Comparison of ENCODE assay signal across 18 mouse cellular contexts in genomic region chr16:33682651-33683050, GRCm38 (mm10). TPM values are rescaled to one million over a fixed set of nuclear protein-coding genes. Genes with fewer than 3 reads are reported as not detected.
DNase-seq lines count a peak whose midpoint lies in the region; ATAC-seq lines count a peak whose summit lies in the region.
"Had no signal": no experiment of that assay in that cellular context is flagged by ENCODE, and none has a peak within 500 bp of the region (broad histone marks: within the 10 kb centered on the region; RNA-seq: fewer than 3 reads in every experiment).

No protein-coding gene starts in this region.

- H3K9ac ChIP-seq in forebrain, embryonic 14.5 days (ENCODE audit: low read length): no peak overlapping the region
- H3K9ac ChIP-seq in hindbrain, embryonic 12.5 days: no peak overlapping the region
- H3K9ac ChIP-seq in midbrain, embryonic 12.5 days (replicated peaks): no peak overlapping the region
- no peak overlapping the region for H3K9ac ChIP-seq in midbrain, embryonic 13.5 days (replicated peaks)
- H3K9ac ChIP-seq: embryonic facial prominence, embryonic 13.5 days; forebrain, embryonic 13.5 days; heart, embryonic 13.5 days; hindbrain, embryonic 14.5 days had no signal

- peaks cover 2% of the 10 kb centered on the region; the same call in 1 of the 2 replicates for H3K36me3 ChIP-seq in forebrain, embryonic 10.5 days (replicated peaks)
- no peaks in the 10 kb centered on the region for H3K36me3 ChIP-seq in forebrain, embryonic 14.5 days (ENCODE audit: control insufficient read depth, insufficient read depth, low read length)
- 0 out of 2 replicates have a peak, but pooled peaks cover 2% of the 10 kb centered on the region for H3K36me3 ChIP-seq in hindbrain, embryonic 10.5 days
- no peaks in the 10 kb centered on the region for H3K36me3 ChIP-seq in hindbrain, embryonic 12.5 days
- no peaks in the 10 kb centered on the region for H3K36me3 ChIP-seq in midbrain, embryonic 12.5 days
- no peaks in the 10 kb centered on the region for H3K36me3 ChIP-seq in midbrain, embryonic 13.5 days
- H3K36me3 ChIP-seq: embryonic facial prominence, embryonic 13.5 days; heart, embryonic 13.5 days had no signal

- WGBS in forebrain, embryonic 10.5 days: 76% methylated on average over 3 of the region's 3 CpGs
- 75% methylated on average over 3 of the region's 3 CpGs for WGBS in forebrain, embryonic 14.5 days
- 86% methylated on average over 3 of the region's 3 CpGs for WGBS in hindbrain, embryonic 10.5 days
- 90% methylated on average over 3 of the region's 3 CpGs for WGBS in hindbrain, embryonic 12.5 days
- 66% methylated on average over 3 of the region's 3 CpGs for WGBS in midbrain, embryonic 12.5 days
- WGBS in midbrain, embryonic 13.5 days: 51% methylated on average over 3 of the region's 3 CpGs

- DNase-seq in forebrain, embryonic 10.5 days (ENCODE audit: extremely low spot score, low spot score): no peak
- no peak for DNase-seq in forebrain, embryonic 14.5 days (ENCODE audit: low spot score)
- DNase-seq in hindbrain, embryonic 10.5 days (ENCODE audit: low spot score): no peak
- DNase-seq in kidney, postnatal 14 days: no peak
- DNase-seq: adrenal gland, postnatal 14 days; cerebellum, adult 9-11 months; cerebellum, postnatal 36 days; heart, postnatal 4 days had no signal

- ATAC-seq in forebrain, embryonic 14.5 days: no peak
- no peak for ATAC-seq in hindbrain, embryonic 12.5 days (ENCODE audit: low FRiP score)
- ATAC-seq in midbrain, embryonic 12.5 days (ENCODE audit: low FRiP score, low read depth): no peak
- no peak for ATAC-seq in midbrain, embryonic 13.5 days
- ATAC-seq: activated CD4-positive, CD25-positive, alpha-beta regulatory T cell, adult 4 months; forebrain, embryonic 13.5 days; Patski had no signal

- no peaks in the 10 kb centered on the region for H3K9me3 ChIP-seq in forebrain, embryonic 10.5 days
- H3K9me3 ChIP-seq in forebrain, embryonic 14.5 days (replicated peaks; ENCODE audit: control insufficient read depth, low read length): no peaks in the 10 kb centered on the region
- H3K9me3 ChIP-seq in hindbrain, embryonic 10.5 days: no peaks in the 10 kb centered on the region
- H3K9me3 ChIP-seq in hindbrain, embryonic 12.5 days (replicated peaks): no peaks in the 10 kb centered on the region
- no peaks in the 10 kb centered on the region for H3K9me3 ChIP-seq in midbrain, embryonic 12.5 days
- no peaks in the 10 kb centered on the region for H3K9me3 ChIP-seq in midbrain, embryonic 13.5 days
- H3K9me3 ChIP-seq: embryonic facial prominence, embryonic 13.5 days; forebrain, embryonic 13.5 days had no signal

- no peak overlapping the region for H3K4me2 ChIP-seq in forebrain, embryonic 14.5 days (ENCODE audit: low read length)
- H3K4me2 ChIP-seq in hindbrain, embryonic 12.5 days (replicated peaks): no peak overlapping the region
- H3K4me2 ChIP-seq in midbrain, embryonic 12.5 days (replicated peaks): no peak overlapping the region
- no peak overlapping the region for H3K4me2 ChIP-seq in midbrain, embryonic 13.5 days (replicated peaks)
- H3K4me2 ChIP-seq: embryonic facial prominence, embryonic 13.5 days; forebrain, embryonic 13.5 days; heart, embryonic 13.5 days; hindbrain, embryonic 14.5 days had no signal

- H3K27ac ChIP-seq in forebrain, embryonic 10.5 days: peak overlapping the region; percentile 37; the same call in 1 of the 2 replicates
- no peak overlapping the region for H3K27ac ChIP-seq in forebrain, embryonic 14.5 days (ENCODE audit: low read depth, low read length)
- peak overlapping the region; percentile 25; the same call in 1 of the 2 replicates for H3K27ac ChIP-seq in hindbrain, embryonic 10.5 days
- no peak overlapping the region for H3K27ac ChIP-seq in hindbrain, embryonic 12.5 days
- peak overlapping the region; percentile 39; the same call in 1 of the 2 replicates for H3K27ac ChIP-seq in midbrain, embryonic 12.5 days (replicated peaks)
- H3K27ac ChIP-seq in midbrain, embryonic 13.5 days: no peak overlapping the region
- peak overlapping the region; percentile 57 for H3K27ac ChIP-seq in brown adipose tissue, adult 24 weeks (replicated peaks; ENCODE audit: low read depth, low read length)
- H3K27ac ChIP-seq: embryonic facial prominence, embryonic 13.5 days; forebrain, embryonic 13.5 days; heart, embryonic 13.5 days; hindbrain, embryonic 14.5 days had no signal

- H3K4me1 ChIP-seq in forebrain, embryonic 10.5 days: peaks cover 62% of the 10 kb centered on the region
- peaks cover 20% of the 10 kb centered on the region for H3K4me1 ChIP-seq in forebrain, embryonic 14.5 days (ENCODE audit: control insufficient read depth, insufficient read depth, low read length)
- peaks cover 64% of the 10 kb centered on the region for H3K4me1 ChIP-seq in hindbrain, embryonic 10.5 days (replicated peaks)
- peaks cover 39% of the 10 kb centered on the region for H3K4me1 ChIP-seq in hindbrain, embryonic 12.5 days
- H3K4me1 ChIP-seq in midbrain, embryonic 12.5 days: peaks cover 48% of the 10 kb centered on the region
- peaks cover 45% of the 10 kb centered on the region for H3K4me1 ChIP-seq in midbrain, embryonic 13.5 days (replicated peaks)
- H3K4me1 ChIP-seq in brown adipose tissue, adult 24 weeks (ENCODE audit: control insufficient read depth, insufficient read depth, insufficient read length, low read length): peaks cover 43% of the 10 kb centered on the region

- no peaks in the 10 kb centered on the region; the same call in 1 of the 2 replicates for H3K27me3 ChIP-seq in forebrain, embryonic 10.5 days (ENCODE audit: poor library complexity, severe bottlenecking)
- no peaks in the 10 kb centered on the region for H3K27me3 ChIP-seq in forebrain, embryonic 14.5 days (replicated peaks; ENCODE audit: control insufficient read depth, insufficient read depth, low read length)
- peaks cover 6% of the 10 kb centered on the region; the same call in 1 of the 2 replicates for H3K27me3 ChIP-seq in hindbrain, embryonic 10.5 days (ENCODE audit: insufficient read depth, poor library complexity, severe bottlenecking)
- H3K27me3 ChIP-seq in hindbrain, embryonic 12.5 days: peaks cover 4% of the 10 kb centered on the region; the same call in 1 of the 2 replicates
- H3K27me3 ChIP-seq in midbrain, embryonic 12.5 days: no peaks in the 10 kb centered on the region
- no peaks in the 10 kb centered on the region for H3K27me3 ChIP-seq in midbrain, embryonic 13.5 days
- H3K27me3 ChIP-seq: embryonic facial prominence, embryonic 13.5 days; forebrain, embryonic 13.5 days; heart, embryonic 13.5 days; Patski had no signal

- H3K4me3 ChIP-seq in forebrain, embryonic 10.5 days: no peak overlapping the region
- no peak overlapping the region for H3K4me3 ChIP-seq in forebrain, embryonic 14.5 days (ENCODE audit: low read depth, low read length)
- no peak overlapping the region for H3K4me3 ChIP-seq in hindbrain, embryonic 10.5 days
- H3K4me3 ChIP-seq in hindbrain, embryonic 12.5 days: no peak overlapping the region
- no peak overlapping the region for H3K4me3 ChIP-seq in midbrain, embryonic 12.5 days
- no peak overlapping the region for H3K4me3 ChIP-seq in midbrain, embryonic 13.5 days (replicated peaks)
- no peak overlapping the region for H3K4me3 ChIP-seq in brown adipose tissue, adult 24 weeks (ENCODE audit: insufficient read depth, low read depth, low read length)
- H3K4me3 ChIP-seq: embryonic facial prominence, embryonic 13.5 days; forebrain, embryonic 13.5 days; heart, embryonic 13.5 days had no signal

RNA-seq across cellular contexts. Expression of gene Heg1, which starts 1.5 kb away (rescaled TPM):
- polyA plus RNA-seq in forebrain, embryonic 10.5 days (2016; fragmentation: Nextera tagmentation; extraction: Ambion mirVana): 22.8 and 23.1 TPM in 2 replicates
- polyA plus RNA-seq in forebrain, embryonic 14.5 days (2014; fragmentation: Nextera tagmentation; extraction: Ambion mirVana): 14.3 and 15.0 TPM in 2 replicates
- 21.9 and 22.8 TPM in 2 replicates for polyA plus RNA-seq in hindbrain, embryonic 10.5 days (2016; fragmentation: Nextera tagmentation; extraction: Ambion mirVana)
- polyA plus RNA-seq in hindbrain, embryonic 12.5 days (2016; fragmentation: Nextera tagmentation; extraction: Ambion mirVana): 21.3 and 22.9 TPM in 2 replicates
- polyA plus RNA-seq in midbrain, embryonic 12.5 days (2016; fragmentation: Nextera tagmentation; extraction: Ambion mirVana): 34.1 and 39.9 TPM in 2 replicates
- polyA plus RNA-seq in midbrain, embryonic 13.5 days (2015; fragmentation: Nextera tagmentation; extraction: Ambion mirVana): 17.4 and 19.2 TPM in 2 replicates
- 23.0 and 34.7 TPM in 2 replicates for polyA plus RNA-seq in brown adipose tissue, adult 24 weeks (2012; ENCODE audit: insufficient read depth, insufficient read length, missing spikeins)

Comparison
In these comparisons a context has a peak if more than half of its experiments do, and no peak if none do; other contexts are left out.
1. H3K27ac ChIP-seq: peak in forebrain, embryonic 10.5 days (single experiment), hindbrain, embryonic 10.5 days (single experiment), midbrain, embryonic 12.5 days (single experiment) and brown adipose tissue, adult 24 weeks (single experiment); none in forebrain, embryonic 14.5 days (single experiment), hindbrain, embryonic 12.5 days (single experiment) and midbrain, embryonic 13.5 days (single experiment).